Mouse (Mus musculus) kidney, embryonic 16.5 days (tissue): Measurements from ENCODE around the gene Alg12. TPM values are rescaled to one million over a fixed set of nuclear protein-coding genes. Genes with fewer than 3 reads are reported as not detected.
"Not testable (repeated sequence)": the region's sequence is repeated elsewhere in the genome, so short reads cannot be mapped to it uniquely, and the experiment has no call there.

ENCODE experiments used
- ATAC-seq: fragments of 200-750 bp; cut with Nextera tagmentation; 2 replicates; pipeline ENCODE4 v1.8.0; 2017; ENCODE audit warnings: moderate TSS enrichment; ENCODE audit not compliant: low FRiP score, low TSS enrichment
- H3K27ac ChIP-seq: fragments of 300-500 bp; sonication (generic); 2 replicates; pipeline ENCODE4 v1.5.1; 2014; ENCODE audit warnings: low read length
- H3K27me3 ChIP-seq: fragments of 300-500 bp; sonication (generic); 2 replicates; pipeline ENCODE4 v1.6.1; 2014; ENCODE audit warnings: low read length, control low read depth, mixed read lengths; ENCODE audit not compliant: insufficient read depth
- H3K36me3 ChIP-seq: fragments of 300-500 bp; sonication (generic); 2 replicates; pipeline ENCODE4 v1.6.1; 2014; ENCODE audit warnings: low read length, control low read depth, mixed read lengths; ENCODE audit not compliant: insufficient read depth
- H3K4me1 ChIP-seq: fragments of 300-500 bp; sonication (generic); 2 replicates; pipeline ENCODE4 v1.6.1; 2014; ENCODE audit warnings: low read length, control low read depth, mixed read lengths; ENCODE audit not compliant: insufficient read depth
- H3K4me2 ChIP-seq: fragments of 300-500 bp; sonication (generic); replicated peaks from 2 replicates; pipeline ENCODE4 v1.6.1; 2014; ENCODE audit warnings: low read depth, low read length
- H3K4me3 ChIP-seq: fragments of 300-500 bp; sonication (generic); 2 replicates; pipeline ENCODE4 v1.5.1; 2014; ENCODE audit warnings: mild to moderate bottlenecking, low read length
- H3K9ac ChIP-seq: fragments of 300-500 bp; sonication (generic); replicated peaks from 2 replicates; pipeline ENCODE4 v1.6.1; 2014; ENCODE audit warnings: low read length
- H3K9me3 ChIP-seq: fragments of 300-500 bp; sonication (generic); 2 replicates; pipeline ENCODE4 v1.6.1; 2016; ENCODE audit warnings: low read length, control low read depth
- WGBS: fragments of 180-500 bp; shearing (Covaris S2); extraction: QIAGEN DNeasy Blood & Tissue Kit; methylation state at CpG from one replicate; pipeline ENCODE4 v1.1.7; 2014; 5-methylcytosine and 5-hydroxymethylcytosine counted together
- polyA plus RNA-seq: library from polyadenylated mRNA; unstranded; fragments of >200 nt; fragmentation: Nextera tagmentation; extraction: Ambion mirVana; gene quantifications from 2 replicates; pipeline ENCODE4 v1.2.1, GENCODE M21; 2015

Alg12 gene
- polyA plus RNA-seq, 1 experiment from 2014 or later = 16.9 TPM

DNA sequence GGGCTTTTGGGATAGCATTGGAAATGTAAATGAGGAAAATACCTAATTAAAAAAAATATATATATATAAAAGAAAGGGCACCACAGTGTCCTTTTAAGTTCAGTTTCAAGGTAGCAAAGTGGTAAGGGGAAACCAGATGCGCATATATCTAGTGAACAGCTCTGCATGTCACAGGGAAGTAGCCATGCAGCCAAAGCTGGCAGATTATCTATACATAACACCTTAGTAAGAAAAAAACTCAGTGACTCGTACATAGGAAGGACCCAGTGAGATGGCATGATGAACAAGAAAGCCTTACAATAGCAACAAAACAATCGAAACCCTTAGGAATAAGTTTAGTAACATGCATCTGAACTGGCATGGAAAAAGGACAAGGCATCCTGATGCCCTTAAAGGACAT lies 17.2 kb downstream of the Alg12 start:
- H3K27me3 ChIP-seq = no peaks in the 10 kb centered on the region
- peaks cover 23% of the 10 kb centered on the region for H3K36me3 ChIP-seq
- no peaks in the 10 kb centered on the region for H3K4me1 ChIP-seq
- H3K9ac ChIP-seq = no peak overlapping the region
- ATAC-seq = no peak
- H3K4me2 ChIP-seq = no peak overlapping the region
- 93% methylated on average over 3 of the region's 3 CpGs for WGBS
- H3K9me3 ChIP-seq = no peaks in the 10 kb centered on the region
- no peak overlapping the region for H3K4me3 ChIP-seq
- H3K27ac ChIP-seq = no peak overlapping the region

DNA sequence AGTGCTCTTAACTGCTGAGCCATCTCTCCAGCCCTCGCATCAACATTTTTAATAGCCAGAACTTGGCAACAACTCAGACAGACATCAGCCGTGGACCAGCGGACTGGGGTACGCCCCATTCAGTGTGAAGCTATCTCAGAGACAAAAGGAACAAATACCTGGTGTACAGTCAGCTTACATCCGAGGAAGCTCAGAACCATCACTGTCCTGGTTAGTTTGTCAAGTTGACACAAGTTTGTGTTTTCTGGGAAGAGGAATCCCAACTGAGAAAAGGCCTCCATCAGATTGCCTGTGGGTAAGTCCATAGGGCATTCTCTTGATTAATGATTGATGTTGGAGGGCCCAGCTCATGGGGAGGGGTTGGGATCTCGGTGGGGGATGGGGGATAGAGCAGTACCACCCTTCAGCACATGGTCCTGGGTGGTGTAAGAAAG lies 18.2 kb downstream of the Alg12 start:
- WGBS = 64% methylated on average over 6 of the region's 6 CpGs
- H3K9ac ChIP-seq = no peak overlapping the region
- H3K27me3 ChIP-seq = no peaks in the 10 kb centered on the region
- peaks cover 16% of the 10 kb centered on the region for H3K36me3 ChIP-seq
- H3K4me2 ChIP-seq = no peak overlapping the region
- ATAC-seq = peak; percentile 58; the same call in 1 of the 2 replicates
- H3K9me3 ChIP-seq = no peaks in the 10 kb centered on the region
- H3K4me3 ChIP-seq = no peak overlapping the region
- H3K4me1 ChIP-seq = no peaks in the 10 kb centered on the region
- peak overlapping the region; percentile 29; the same call in 1 of the 2 replicates for H3K27ac ChIP-seq

DNA sequence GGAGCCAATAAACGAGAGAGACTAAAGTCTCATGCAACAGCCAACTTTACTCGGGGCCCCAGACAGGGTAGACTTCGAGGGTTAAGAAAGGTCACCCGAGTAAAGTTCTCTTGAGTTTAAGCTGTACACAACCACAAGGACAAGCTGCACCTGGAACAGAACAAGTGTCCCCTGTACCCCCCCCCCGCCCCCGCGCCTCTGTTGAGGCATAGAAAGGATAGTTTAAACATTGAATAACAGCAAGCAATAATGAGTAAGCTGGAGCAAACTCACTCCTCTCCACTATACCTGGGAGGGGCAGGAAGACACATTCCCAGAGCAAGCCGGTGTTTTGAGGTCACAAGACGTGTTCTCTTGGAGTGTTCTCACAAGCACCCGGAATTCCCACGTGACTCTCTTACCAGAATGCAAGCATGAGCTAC lies 19.2 kb downstream of the Alg12 start:
- Histone ChIP-seq H3K4me1 (no peaks in the 10 kb centered on the region), H3K27ac (peak overlapping the region; percentile 56; the same call in 1 of the 2 replicates)

DNA sequence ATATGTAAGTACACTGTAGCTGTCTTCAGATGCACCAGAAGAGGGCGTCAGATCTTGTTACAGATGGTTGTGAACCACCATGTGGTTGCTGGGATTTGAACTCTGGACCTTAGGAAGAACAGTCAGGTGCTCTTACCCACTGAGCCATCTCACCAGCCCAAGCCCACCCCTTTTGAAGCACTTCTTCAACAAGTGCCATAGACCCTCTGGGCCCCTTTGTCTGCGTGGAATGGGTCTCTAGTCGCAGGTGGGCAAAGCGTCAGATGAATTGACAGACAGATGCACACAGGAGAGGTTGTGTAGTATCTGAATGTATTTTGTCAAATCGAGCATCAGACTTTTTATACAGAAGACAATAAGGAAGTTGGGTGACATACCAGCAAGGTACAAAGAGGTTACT lies 24.4 kb downstream of the Alg12 start:
- not testable (repeated sequence) for H3K4me1 ChIP-seq, H3K9ac ChIP-seq, H3K4me3 ChIP-seq, H3K27ac ChIP-seq, H3K36me3 ChIP-seq, ATAC-seq, H3K9me3 ChIP-seq, H3K27me3 ChIP-seq, H3K4me2 ChIP-seq
- 95% methylated on average over 4 of the region's 5 CpGs for WGBS

More for the DNA sequence above, 19.2 kb downstream of the Alg12 start:
- Histone ChIP-seq H3K4me2 (no peak overlapping the region), H3K9me3 (no peaks in the 10 kb centered on the region), H3K4me3 (no peak overlapping the region), H3K27me3 (no peaks in the 10 kb centered on the region), H3K9ac (no peak overlapping the region), H3K36me3 (peaks cover 7% of the 10 kb centered on the region)
- WGBS = 74% methylated on average over 11 of the region's 11 CpGs
- peak; percentile 90 for ATAC-seq

DNA sequence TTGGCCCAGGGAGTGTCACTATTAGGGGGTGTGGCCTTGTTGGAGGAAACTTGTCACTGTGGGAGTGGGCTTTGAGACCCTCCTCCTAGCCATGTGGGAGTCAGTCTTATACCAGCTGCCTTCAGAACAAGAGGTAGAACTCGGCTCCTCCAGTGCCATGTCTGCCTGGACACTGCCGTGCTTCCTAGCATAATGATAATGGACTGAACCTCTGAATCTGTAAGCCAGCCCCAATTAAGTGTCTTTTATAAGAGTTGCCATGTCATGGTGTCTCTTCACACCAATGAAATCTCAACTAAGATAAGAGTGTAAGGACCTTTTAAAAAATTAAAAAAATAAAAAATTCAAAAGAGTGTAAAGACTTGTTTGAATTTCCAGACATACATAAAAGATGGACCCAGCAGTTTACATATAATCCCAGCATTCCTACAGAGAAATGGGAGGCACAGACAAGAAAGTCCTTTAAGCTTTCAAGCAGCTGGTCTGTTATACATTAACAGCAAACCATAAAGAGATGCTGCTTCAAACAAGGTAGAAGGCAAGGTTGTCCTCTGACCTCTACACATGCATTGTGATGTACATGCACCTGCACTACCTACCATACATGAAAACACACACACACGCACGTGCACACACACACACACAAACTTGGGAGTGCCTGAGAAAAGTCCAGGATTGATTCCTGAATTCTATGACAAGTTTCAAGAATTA lies 26.8 kb downstream of the Alg12 start:
- Histone ChIP-seq H3K4me3 (no peak overlapping the region), H3K9ac (no peak overlapping the region), H3K36me3 (peaks cover 3% of the 10 kb centered on the region; the same call in 1 of the 2 replicates), H3K4me2 (no peak overlapping the region), H3K4me1 (no peaks in the 10 kb centered on the region), H3K9me3 (no peaks in the 10 kb centered on the region), H3K27me3 (no peaks in the 10 kb centered on the region), H3K27ac (no peak overlapping the region)
- ATAC-seq = no peak
- 74% methylated on average over 4 of the region's 4 CpGs for WGBS

DNA sequence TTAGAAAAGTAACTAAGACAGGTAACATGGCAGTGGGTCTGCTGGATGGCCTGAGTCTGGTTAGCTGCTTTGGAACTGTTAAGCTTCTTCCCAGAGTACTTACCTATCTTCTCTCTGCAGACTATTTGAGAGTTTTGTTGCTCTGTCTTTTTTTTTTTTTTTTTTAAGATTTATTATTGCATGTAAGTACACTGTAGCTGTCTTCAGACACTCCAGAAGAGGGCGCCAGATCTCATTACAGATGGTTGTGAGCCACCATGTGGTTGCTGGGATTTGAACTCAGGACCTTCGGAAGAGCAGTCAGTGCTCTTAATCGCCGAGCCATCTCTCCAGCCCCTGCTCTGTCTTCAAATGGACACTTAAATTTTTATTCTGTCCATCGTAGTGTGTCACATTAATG lies 44.5 kb downstream of the Alg12 start:
- ATAC-seq, H3K4me1 ChIP-seq, H3K4me3 ChIP-seq, H3K9me3 ChIP-seq, H3K27me3 ChIP-seq, H3K4me2 ChIP-seq, H3K27ac ChIP-seq, H3K9ac ChIP-seq: not testable (repeated sequence)
- 88% methylated on average over 5 of the region's 5 CpGs for WGBS
- H3K36me3 ChIP-seq = peaks cover 22% of the 10 kb centered on the region

DNA sequence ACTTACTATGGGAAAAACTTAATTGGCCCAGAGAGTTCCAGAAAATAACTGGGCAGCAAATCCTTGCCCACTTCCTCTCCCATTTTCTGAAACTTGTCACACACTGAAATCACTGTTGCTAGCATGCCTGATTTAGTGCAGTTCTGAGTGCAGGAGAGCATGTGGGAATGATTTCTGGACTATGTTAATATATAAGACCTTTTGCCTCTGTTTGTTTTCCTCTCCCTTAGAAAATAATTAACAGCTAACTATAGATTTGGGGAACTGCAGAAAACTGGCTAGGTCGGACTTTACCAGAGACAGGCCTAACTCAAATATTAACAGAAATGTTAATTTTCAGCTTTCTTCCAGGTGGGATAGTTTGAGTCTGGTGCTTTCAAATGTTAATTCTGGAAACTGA lies 50.6 kb downstream of the Alg12 start:
- H3K4me3 ChIP-seq = no peak overlapping the region
- no peaks in the 10 kb centered on the region for H3K27me3 ChIP-seq
- H3K4me1 ChIP-seq = peaks cover 4% of the 10 kb centered on the region; the same call in 1 of the 2 replicates
- peak overlapping the region; percentile 79 for H3K27ac ChIP-seq
- no peak overlapping the region for H3K9ac ChIP-seq
- H3K36me3 ChIP-seq = peaks cover 31% of the 10 kb centered on the region
- peak; percentile 39; the same call in 1 of the 2 replicates for ATAC-seq
- WGBS = 59% methylated on average over 1 of the region's 1 CpGs
- H3K9me3 ChIP-seq = no peaks in the 10 kb centered on the region
- no peak overlapping the region for H3K4me2 ChIP-seq

DNA sequence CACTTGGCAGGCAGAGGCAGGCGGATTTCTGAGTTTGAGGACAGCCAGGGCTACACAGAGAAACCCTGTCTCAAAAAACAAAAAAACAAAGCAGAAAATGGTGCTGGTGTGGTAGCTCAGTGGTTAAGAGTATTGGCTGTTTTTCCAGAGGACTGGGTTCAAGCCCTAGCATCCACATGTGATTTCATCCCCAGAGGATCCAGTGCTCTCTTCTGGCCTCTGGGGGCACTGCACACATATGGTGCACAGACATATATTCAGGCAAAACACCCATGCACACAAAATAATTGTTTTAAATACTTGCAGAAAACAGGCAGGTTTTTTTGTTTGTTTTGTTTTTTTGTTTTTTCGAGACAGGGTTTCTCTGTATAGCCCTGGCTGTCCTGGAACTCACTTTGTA lies 53.0 kb downstream of the Alg12 start:
- not testable (repeated sequence) for H3K4me1 ChIP-seq, H3K27me3 ChIP-seq, H3K4me3 ChIP-seq, H3K4me2 ChIP-seq, ATAC-seq, H3K9ac ChIP-seq, H3K9me3 ChIP-seq, H3K27ac ChIP-seq
- 100% methylated on average over 2 of the region's 2 CpGs for WGBS
- H3K36me3 ChIP-seq = peaks cover 21% of the 10 kb centered on the region

DNA sequence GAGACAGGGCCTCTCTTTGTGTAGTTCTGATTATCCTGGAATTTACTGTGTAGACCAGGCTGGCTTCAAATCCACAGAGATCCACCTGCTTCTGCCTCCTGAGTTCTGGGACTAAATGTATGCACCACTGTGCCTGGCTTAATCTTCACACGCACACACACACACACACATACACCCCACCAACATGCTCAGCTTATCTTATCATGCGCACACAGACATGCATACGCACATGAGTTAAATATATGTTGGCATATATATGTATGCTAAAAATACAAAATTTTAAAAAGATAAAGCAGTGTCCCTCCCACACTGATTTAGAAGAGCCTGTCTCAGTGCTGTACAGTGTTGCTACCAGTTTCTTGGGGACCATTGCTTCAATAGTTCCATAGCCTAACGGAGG lies 57.6 kb downstream of the Alg12 start:
- Histone ChIP-seq H3K4me1 (peaks cover 10% of the 10 kb centered on the region), H3K36me3 (peaks cover 28% of the 10 kb centered on the region), H3K9me3 (no peaks in the 10 kb centered on the region), H3K27ac (no peak overlapping the region), H3K9ac (no peak overlapping the region), H3K4me2 (no peak overlapping the region), H3K27me3 (no peaks in the 10 kb centered on the region), H3K4me3 (no peak overlapping the region)
- ATAC-seq = no peak
- WGBS = 92% methylated on average over 4 of the region's 4 CpGs

DNA sequence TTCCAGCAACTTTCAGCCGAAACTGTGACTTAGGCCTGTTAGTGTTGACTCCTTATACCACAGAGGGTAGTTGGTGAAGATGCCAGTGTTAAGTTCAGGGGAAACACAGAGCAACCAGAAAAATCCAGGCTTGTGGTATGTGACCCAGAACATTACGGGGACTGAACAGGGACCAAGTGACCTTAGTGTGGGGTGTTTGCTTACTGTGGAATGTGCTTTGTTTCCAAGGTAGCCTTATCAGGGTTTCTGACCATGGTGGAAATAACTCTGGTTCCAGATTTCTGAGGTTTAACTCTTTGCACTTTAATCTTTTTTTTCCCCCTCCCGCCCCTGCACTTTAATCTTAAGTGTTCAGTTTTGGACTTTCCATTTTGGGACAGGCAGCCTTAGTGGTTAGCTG lies 61.1 kb downstream of the Alg12 start:
- no peak overlapping the region for H3K9ac ChIP-seq

More for the DNA sequence above, 61.1 kb downstream of the Alg12 start:
- 70% methylated on average over 3 of the region's 3 CpGs for WGBS
- Histone ChIP-seq H3K27ac (peak overlapping the region; percentile 72), H3K4me2 (no peak overlapping the region), H3K4me1 (peaks cover 20% of the 10 kb centered on the region), H3K27me3 (no peaks in the 10 kb centered on the region), H3K36me3 (peaks cover 21% of the 10 kb centered on the region), H3K9me3 (no peaks in the 10 kb centered on the region), H3K4me3 (no peak overlapping the region)
- 0 out of 2 replicates have a peak, but pooled peaks have one; percentile 33 for ATAC-seq
